Mouse (Mus musculus) heart, adult 18-20 months (tissue): ENCODE data around the gene Omg. TPM values are rescaled to one million over a fixed set of nuclear protein-coding genes. Genes with fewer than 3 reads are reported as not detected.

Experiments
- DNase-seq, 2 experiments: peaks; one replicate each; pipeline ENCODE4 v3.0.0; 2021 to 2022; ENCODE audit warnings: mixed read lengths in 1 of 2
- long read RNA-seq, 2 experiments: library from polyadenylated mRNA; stranded (forward); transcript quantifications; one replicate each; pipeline ENCODE4 v2.0.0; 2021
- total RNA-seq, 2 experiments: library from RNA; stranded (reverse); gene quantifications; 2 replicates each; pipeline ENCODE4 v1.2.3; 2021

The Omg gene
- total RNA-seq, result not detected
- long read RNA-seq, experiment 1, result 0 reads
- long read RNA-seq, experiment 2, result 0 reads

DNA sequence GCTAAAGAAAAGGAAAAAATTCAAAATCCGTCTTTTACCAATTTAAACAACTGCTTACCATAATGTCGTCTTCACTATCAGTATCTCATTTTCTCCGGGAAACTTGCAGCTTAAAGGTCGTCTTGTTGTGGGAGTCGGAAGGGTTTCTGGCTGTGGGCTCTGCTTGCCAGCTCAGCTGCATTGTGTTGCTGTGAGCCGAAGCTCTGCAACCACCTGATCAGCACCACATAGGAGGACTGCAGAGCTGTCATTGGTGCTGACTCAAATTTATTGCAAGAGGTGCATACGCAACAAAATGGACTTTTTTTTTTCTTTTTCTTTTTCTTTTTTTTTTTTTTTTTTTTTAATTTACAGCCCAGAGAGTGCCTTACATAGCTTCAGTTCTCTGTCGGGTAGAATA is at the start of gene Omg:
TSS of gene Omg (minus strand) at position 240 of the 400 bp plus-strand sequence.
- no peak for DNase-seq

GRCm38 (mm10) chr11:79552622-79553021 is 48.7 kb upstream of the Omg start:
- no peak for DNase-seq

- no peak for DNase-seq
Observed at GRCm38 (mm10) chr11:79536293-79536692, 32.4 kb upstream of the Omg start.

DNA sequence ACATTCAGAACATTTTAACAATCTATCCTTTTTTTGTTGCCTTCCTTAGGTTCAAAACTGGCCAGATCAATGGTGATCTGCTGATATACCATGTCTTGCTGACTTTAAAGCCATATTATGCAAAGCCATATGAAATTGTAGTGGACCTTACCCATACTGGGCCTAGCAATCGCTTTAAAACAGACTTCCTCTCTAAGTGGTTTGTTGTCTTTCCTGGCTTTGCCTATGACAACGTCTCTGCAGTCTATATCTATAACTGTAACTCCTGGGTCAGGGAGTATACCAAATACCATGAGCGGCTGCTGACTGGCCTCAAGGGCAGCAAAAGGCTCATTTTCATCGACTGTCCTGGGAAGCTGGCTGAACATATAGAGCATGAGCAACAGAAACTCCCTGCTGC is 31.7 kb upstream of the Omg start:
- no peak for DNase-seq

- peak; percentile 68 to 71 for DNase-seq
Observed at GRCm38 (mm10) chr11:79533950-79534690, 30.2 kb upstream of the Omg start.

DNA sequence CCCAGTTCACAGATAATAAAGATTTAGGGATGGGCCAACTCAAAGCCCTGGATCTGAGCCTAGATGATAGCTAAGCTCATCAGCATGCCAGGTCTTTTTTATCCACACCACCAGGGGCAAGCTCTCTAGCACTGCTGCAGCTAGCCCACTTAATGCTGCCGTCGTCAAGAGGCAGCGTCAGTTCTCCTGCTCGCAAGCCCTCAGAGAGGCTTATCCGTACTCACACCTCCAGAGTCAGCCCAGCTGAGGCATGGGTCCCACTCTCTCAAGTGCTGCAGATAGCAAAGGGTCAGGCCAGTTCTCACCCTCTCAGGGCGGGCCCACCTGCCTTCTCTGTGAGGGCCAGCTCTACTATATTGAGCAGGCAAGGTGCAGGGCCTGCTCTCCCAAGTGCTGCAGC is 29.4 kb upstream of the Omg start:
- DNase-seq, result no peak

GRCm38 (mm10) chr11:79531485-79531884 is 27.6 kb upstream of the Omg start:
- no peak for DNase-seq

GRCm38 (mm10) chr11:79530774-79531173 is 26.9 kb upstream of the Omg start:
- DNase-seq, result peak; percentile 20 to 24

GRCm38 (mm10) chr11:79530333-79530761 is 26.5 kb upstream of the Omg start, which contains the start of the genes Evi2 and Evi2a:
TSS of gene Evi2 (minus strand) at chr11:79530589.
TSS of gene Evi2a (minus strand) at chr11:79530609.
- peak; percentile 53 to 74 for DNase-seq

DNA sequence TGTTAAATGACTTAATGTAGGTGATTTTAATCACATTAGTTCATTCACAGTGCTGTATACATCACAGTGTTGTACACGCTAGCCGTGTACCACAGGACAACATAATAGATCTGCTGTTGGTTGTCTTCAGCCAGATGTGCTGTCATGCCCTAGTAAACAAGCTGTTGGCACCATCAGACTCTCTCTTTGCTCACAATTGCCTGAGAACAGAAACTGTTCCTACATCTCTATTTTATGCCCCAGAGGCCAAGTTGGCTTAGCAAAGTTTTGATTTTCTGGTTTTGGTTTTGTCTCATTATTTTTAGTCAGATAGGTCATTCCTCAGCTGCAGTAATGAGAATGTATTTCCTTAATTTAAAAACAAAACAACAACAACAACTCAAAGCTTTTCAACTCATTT is 25.9 kb upstream of the Omg start:
- DNase-seq, result no peak

DNA sequence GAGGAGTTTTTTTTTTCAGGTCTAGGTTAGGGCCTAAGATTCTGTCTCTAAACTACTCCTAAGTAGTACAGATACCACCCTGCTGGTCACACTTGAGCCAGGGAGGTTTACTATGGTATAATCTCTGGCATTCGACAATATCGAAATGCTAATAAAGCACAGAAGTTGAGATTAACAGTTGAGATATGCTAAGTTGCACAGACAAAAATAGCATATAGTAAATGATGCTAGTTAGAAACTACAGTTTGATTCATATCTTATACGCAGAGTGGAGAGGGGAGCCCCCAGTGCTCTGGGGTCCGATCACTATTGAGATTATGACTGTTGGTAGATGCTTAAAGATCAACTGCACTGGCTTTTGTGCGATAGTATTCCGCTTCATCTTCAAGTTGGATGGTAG is 25.3 kb upstream of the Omg start:
- no peak for DNase-seq

DNA sequence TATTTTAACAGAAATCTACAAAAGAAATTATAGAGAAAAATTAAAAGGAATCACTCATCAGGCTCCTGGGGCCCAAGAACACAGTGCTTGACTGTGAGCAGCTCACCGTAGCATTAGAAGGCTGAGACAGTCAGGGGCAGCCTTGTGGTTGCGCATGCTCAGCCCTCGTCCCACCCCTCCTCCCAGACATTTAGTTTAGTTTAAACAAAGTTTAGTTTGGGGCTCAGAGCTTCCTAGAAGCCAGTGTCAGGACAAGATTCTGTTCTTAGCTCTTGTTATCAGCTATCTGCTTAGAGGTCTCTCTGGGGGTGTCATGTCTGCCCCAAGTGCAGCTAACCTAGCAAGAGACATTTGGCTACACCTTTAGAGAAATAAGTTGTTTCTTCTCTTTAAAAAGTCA is 24.7 kb upstream of the Omg start:
- DNase-seq, result peak in 1 of 2 experiments; percentile 17

DNA sequence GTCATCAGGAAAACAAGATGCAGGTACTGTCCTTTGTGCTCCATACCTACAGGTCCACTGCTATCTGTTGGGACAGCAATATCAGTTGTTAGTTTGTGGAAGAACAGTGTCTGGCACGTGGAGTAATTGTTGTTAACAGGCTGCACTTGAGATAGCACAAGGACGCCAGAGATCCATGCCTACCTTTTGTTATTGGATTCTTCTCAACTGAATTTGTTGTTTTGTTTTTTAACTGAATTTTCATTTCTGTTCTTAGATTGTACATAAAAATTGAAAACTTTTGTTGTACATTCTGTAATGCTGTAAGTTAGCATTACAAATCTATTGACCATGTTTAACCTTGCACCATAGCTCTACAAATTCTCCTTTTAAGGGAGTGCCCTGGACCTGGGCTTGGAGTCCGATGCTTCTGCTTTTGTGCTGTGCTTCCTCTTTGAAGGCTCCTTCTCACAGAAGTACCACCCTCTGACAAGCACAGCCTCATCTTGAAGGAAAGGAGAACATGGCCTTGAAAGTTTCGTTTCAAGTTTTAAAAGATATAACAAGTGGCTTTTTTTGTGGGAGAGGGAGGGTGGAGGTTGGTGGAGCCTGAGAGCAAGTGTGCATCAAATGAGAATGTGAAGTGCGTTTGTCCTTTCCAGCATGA is 24.0 kb upstream of the Omg start:
- peak in 1 of 2 experiments; percentile 56 for DNase-seq

- DNase-seq, result peak; percentile 62 to 67
Observed at GRCm38 (mm10) chr11:79527015-79527738, 23.3 kb upstream of the Omg start.

- no peak for DNase-seq
Observed at GRCm38 (mm10) chr11:79526549-79526948, 22.7 kb upstream of the Omg start.

- DNase-seq, result no peak
Observed at GRCm38 (mm10) chr11:79524310-79524575, 20.4 kb upstream of the Omg start.

DNA sequence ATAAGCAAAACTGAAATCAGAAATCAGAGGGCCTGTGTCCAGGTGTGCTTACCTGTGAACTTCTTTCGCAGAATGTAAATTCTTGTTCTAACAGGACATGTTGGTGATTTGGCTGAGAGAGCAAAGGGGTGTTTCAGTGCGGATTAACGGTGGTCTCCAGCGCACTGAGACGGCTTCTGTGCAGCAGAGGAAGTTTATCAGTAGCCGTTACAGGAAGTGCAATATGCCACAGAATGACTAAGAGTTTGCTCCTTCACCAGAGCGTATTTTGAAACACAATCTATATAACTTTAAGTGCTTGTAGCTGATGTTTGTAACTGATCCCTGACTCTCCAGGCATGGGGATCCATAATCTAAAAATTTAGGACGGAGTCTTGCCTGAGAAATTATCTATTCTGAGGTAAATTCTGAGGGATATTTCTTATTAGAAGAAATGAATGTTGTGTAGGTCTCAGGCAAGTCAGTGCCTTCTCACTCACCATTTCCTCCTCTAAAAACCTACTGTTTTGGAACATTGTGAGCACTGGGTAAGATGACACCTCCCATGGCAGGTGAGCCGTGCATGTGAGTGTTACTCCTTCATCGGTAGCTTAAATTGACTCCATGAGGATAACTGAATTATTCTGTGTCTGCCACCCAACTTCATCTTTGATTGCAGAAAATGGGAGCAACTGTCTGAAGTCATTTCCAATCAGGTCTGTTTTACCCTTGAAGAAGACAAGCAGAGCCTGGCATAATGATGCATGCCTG is 19.9 kb upstream of the Omg start, which contains the start of gene Evi2b:
TSS of gene Evi2b (minus strand) at position 203 of the 750 bp plus-strand sequence.
- DNase-seq, result no peak

DNA sequence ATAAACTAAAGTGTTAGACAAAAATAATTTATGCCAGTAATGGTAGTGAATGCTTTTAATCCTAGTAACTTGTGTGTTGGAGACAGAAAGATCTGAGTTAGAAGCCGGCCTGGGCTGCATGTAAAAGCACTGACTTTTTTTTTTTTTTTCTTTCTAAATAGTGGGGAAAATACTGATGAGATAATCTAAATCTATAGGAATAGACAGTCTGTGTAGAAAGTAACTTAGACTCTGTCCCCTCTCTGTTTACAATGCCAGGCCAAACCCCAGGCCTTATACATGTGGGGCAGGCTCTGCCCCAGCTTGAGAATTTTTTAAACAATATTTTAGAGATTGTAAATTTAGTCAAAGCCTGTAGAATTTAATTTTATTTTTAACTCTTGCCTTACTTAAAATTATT is 19.1 kb upstream of the Omg start:
- DNase-seq, result no peak

GRCm38 (mm10) chr11:79521930-79522329 is 18.0 kb upstream of the Omg start:
- DNase-seq, result no peak

- DNase-seq, result no peak
Observed at GRCm38 (mm10) chr11:79520772-79521171, 16.9 kb upstream of the Omg start.

DNA sequence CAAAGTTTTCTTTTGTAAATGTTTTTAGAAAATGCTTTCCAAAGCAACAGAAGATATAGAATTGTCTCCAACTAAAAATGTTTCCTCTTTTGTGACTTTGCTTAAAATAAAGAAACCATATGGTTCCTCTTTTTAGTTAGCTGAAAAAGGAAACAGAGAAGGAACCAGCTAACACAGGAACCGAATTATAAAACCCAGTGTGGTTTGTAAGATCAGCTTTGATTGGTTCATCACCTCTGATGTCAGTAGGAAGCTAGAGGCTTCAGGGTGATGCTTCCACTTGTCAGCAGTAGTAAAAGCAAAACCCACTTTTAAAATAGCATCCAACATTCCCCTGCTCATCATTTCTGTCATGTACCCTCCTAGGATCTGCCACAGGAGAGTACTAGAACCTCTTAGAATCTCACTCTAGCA is 16.0 kb upstream of the Omg start:
- peak in 1 of 2 experiments; percentile 63 for DNase-seq

DNA sequence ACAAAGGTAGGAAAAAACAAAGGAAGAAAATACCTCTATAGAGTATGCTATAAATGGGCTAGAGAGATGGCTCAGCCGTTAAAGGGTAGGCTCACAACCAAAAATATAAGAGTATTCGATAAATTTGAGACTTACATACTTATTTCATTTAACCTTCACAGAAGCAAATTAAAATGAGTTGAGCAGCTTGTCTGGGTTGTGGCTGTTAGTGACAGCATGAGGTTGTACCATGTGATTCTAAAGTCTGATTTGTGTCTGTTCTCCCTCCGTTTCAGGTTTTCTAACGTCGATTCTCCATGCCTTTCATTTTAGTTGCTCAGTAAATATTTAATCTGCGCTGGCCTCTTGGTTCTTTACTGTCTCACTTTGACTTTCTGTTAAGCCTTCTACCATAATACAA is 15.4 kb upstream of the Omg start:
- DNase-seq, result no peak
